Mouse (Mus musculus) stomach, postnatal 0 days (tissue): ENCODE results near the gene Wfdc1. TPM values are rescaled to one million over a fixed set of nuclear protein-coding genes. Genes with fewer than 3 reads are reported as not detected.
A peak's percentile ranks its signal among the peaks of the same experiment; 100 is the strongest.

Experiments
- ATAC-seq: fragments of 200-750 bp; cut with Nextera tagmentation; 2 replicates; pipeline ENCODE4 v1.8.0; 2017; ENCODE audit not compliant: low FRiP score, low TSS enrichment
- DNase-seq: peaks from one replicate; pipeline ENCODE4 v3.0.0-alpha.2; 2016; ENCODE audit warnings: low spot score
- H3K27ac ChIP-seq: fragments of 300-500 bp; sonication (generic); replicated peaks from 2 replicates; pipeline ENCODE4 v1.5.1; 2014; ENCODE audit warnings: mild to moderate bottlenecking, control low read depth
- H3K27me3 ChIP-seq: fragments of 300-500 bp; sonication (generic); 2 replicates; pipeline ENCODE4 v1.6.1; 2014; ENCODE audit warnings: low read length; ENCODE audit not compliant: control insufficient read depth, insufficient read depth
- H3K36me3 ChIP-seq: fragments of 300-500 bp; sonication (generic); 2 replicates; pipeline ENCODE4 v1.6.1; 2014; ENCODE audit warnings: low read length, mixed read lengths; ENCODE audit not compliant: control insufficient read depth, insufficient read depth
- H3K4me1 ChIP-seq: fragments of 300-500 bp; sonication (generic); replicated peaks from 2 replicates; pipeline ENCODE4 v1.6.1; 2014; ENCODE audit warnings: antibody characterized with exemption; ENCODE audit not compliant: control insufficient read depth, insufficient read depth
- H3K4me2 ChIP-seq: fragments of 300-500 bp; sonication (generic); replicated peaks from 2 replicates; pipeline ENCODE4 v1.6.1; 2014; ENCODE audit warnings: low read depth, mild to moderate bottlenecking, control low read depth, moderate library complexity
- H3K4me3 ChIP-seq: fragments of 300-500 bp; sonication (generic); 2 replicates; pipeline ENCODE4 v1.5.1; 2014; ENCODE audit warnings: low read depth, low read length, control low read depth
- H3K9ac ChIP-seq: fragments of 300-500 bp; sonication (generic); 2 replicates; pipeline ENCODE4 v1.6.1; 2014; ENCODE audit warnings: mild to moderate bottlenecking, low read length, control low read depth, mixed read lengths
- H3K9me3 ChIP-seq: fragments of 300-500 bp; sonication (generic); 2 replicates; pipeline ENCODE4 v1.6.1; 2016; ENCODE audit warnings: low read length; ENCODE audit not compliant: control insufficient read depth
- CTCF ChIP-seq: IDR thresholded peaks from 2 replicates; pipeline ENCODE4 v1.5.1; 2016; ENCODE audit warnings: antibody characterized with exemption, low read depth, mild to moderate bottlenecking, moderate library complexity
- EP300 ChIP-seq: optimal IDR thresholded peaks from 2 replicates; pipeline ENCODE3; 2016; ENCODE audit warnings: antibody characterized with exemption
- WGBS: fragments of 180-500 bp; shearing (Covaris S2); extraction: QIAGEN DNeasy Blood & Tissue Kit; methylation state at CpG from one replicate; pipeline ENCODE4 v1.1.7; 2014; 5-methylcytosine and 5-hydroxymethylcytosine counted together
- polyA plus RNA-seq: library from polyadenylated mRNA; unstranded; fragments of >200 nt; fragmentation: Nextera tagmentation; extraction: Ambion mirVana; gene quantifications from 2 replicates; pipeline ENCODE4 v1.2.1, GENCODE M21; 2015

Gene Wfdc1
- polyA plus RNA-seq, 1 experiment from 2014 or later: 58.0 TPM

GRCm38 (mm10) chr8:119627613-119628359 is 38.4 kb upstream of the Wfdc1 start:
- TF ChIP-seq EP300 (no peak), CTCF (no peak)
- H3K27ac ChIP-seq: no peak overlapping the region
- no peak overlapping the region for H3K9ac ChIP-seq
- no peaks in the 10 kb centered on the region for H3K4me1 ChIP-seq
- H3K36me3 ChIP-seq: no peaks in the 10 kb centered on the region
- WGBS: 39% methylated on average over 10 of the region's 10 CpGs
- DNase-seq (peak; percentile 48), ATAC-seq (peak; percentile 94)
- H3K9me3 ChIP-seq: no peaks in the 10 kb centered on the region
- H3K4me3 ChIP-seq: no peak overlapping the region
- H3K4me2 ChIP-seq: no peak overlapping the region
- no peaks in the 10 kb centered on the region for H3K27me3 ChIP-seq

GRCm38 (mm10) chr8:119630841-119631240 is 35.3 kb upstream of the Wfdc1 start:
- no peaks in the 10 kb centered on the region for H3K9me3 ChIP-seq
- H3K4me2 ChIP-seq: no peak overlapping the region
- H3K4me1 ChIP-seq: no peaks in the 10 kb centered on the region; the same call in 1 of the 2 replicates
- H3K36me3 ChIP-seq: no peaks in the 10 kb centered on the region
- no peak overlapping the region for H3K9ac ChIP-seq
- no peak overlapping the region for H3K4me3 ChIP-seq
- H3K27me3 ChIP-seq: no peaks in the 10 kb centered on the region
- WGBS: 47% methylated on average over 3 of the region's 3 CpGs
- TF ChIP-seq EP300 (no peak), CTCF (no peak)
- ATAC-seq (no peak), DNase-seq (no peak)
- H3K27ac ChIP-seq: no peak overlapping the region

GRCm38 (mm10) chr8:119632246-119632645 is 33.9 kb upstream of the Wfdc1 start:
- no peaks in the 10 kb centered on the region; the same call in 1 of the 2 replicates for H3K4me1 ChIP-seq
- H3K9ac ChIP-seq: no peak overlapping the region
- no peaks in the 10 kb centered on the region for H3K36me3 ChIP-seq
- H3K27ac ChIP-seq: no peak overlapping the region
- H3K4me3 ChIP-seq: no peak overlapping the region
- no peak for DNase-seq
- H3K27me3 ChIP-seq: no peaks in the 10 kb centered on the region
- H3K4me2 ChIP-seq: no peak overlapping the region
- no peaks in the 10 kb centered on the region for H3K9me3 ChIP-seq
- WGBS: 78% methylated on average over 9 of the region's 9 CpGs
- TF ChIP-seq EP300 (no peak), CTCF (no peak)
- no peak for ATAC-seq

GRCm38 (mm10) chr8:119632909-119633308 is 33.3 kb upstream of the Wfdc1 start:
- no peak for TF ChIP-seq CTCF
- TF ChIP-seq EP300: no peak
- no peaks in the 10 kb centered on the region for H3K36me3 ChIP-seq
- no peak overlapping the region for H3K27ac ChIP-seq
- ATAC-seq (no peak), DNase-seq (no peak)
- no peaks in the 10 kb centered on the region for H3K27me3 ChIP-seq
- no peaks in the 10 kb centered on the region; the same call in 1 of the 2 replicates for H3K4me1 ChIP-seq
- H3K9me3 ChIP-seq: no peaks in the 10 kb centered on the region
- WGBS: 54% methylated on average over 29 of the region's 29 CpGs
- H3K9ac ChIP-seq: no peak overlapping the region
- H3K4me2 ChIP-seq: no peak overlapping the region
- no peak overlapping the region for H3K4me3 ChIP-seq

GRCm38 (mm10) chr8:119634616-119635336 is 31.4 kb upstream of the Wfdc1 start:
- Histone ChIP-seq H3K9ac (no peak overlapping the region), H3K36me3 (no peaks in the 10 kb centered on the region), H3K4me1 (no peaks in the 10 kb centered on the region; the same call in 1 of the 2 replicates), H3K4me2 (peak overlapping the region; percentile 31; the same call in 1 of the 2 replicates), H3K9me3 (no peaks in the 10 kb centered on the region), H3K27me3 (no peaks in the 10 kb centered on the region), H3K4me3 (no peak overlapping the region), H3K27ac (0 out of 2 replicates have a peak overlapping the region, but pooled peaks have one; percentile 24)
- no peak for DNase-seq
- ATAC-seq: no peak; the same call in 1 of the 2 replicates
- TF ChIP-seq CTCF (no peak), EP300 (no peak)
- 30% methylated on average over 14 of the region's 14 CpGs for WGBS

GRCm38 (mm10) chr8:119635378-119635777 is 30.8 kb upstream of the Wfdc1 start, which contains the start of gene Kcng4:
TSS of gene Kcng4 (minus strand) at chr8:119635680.
- Histone ChIP-seq H3K9ac (0 out of 2 replicates have a peak within 1 kb of the TSS, but pooled peaks have one; percentile 18), H3K4me3 (no peak within 1 kb of the TSS), H3K9me3 (no peaks in the 10 kb centered on the region), H3K27me3 (no peaks in the 10 kb centered on the region), H3K4me1 (no peaks in the 10 kb centered on the region; the same call in 1 of the 2 replicates), H3K4me2 (peak within 1 kb of the TSS; percentile 31; the same call in 1 of the 2 replicates), H3K27ac (peak within 1 kb of the TSS; percentile 24; the same call in 1 of the 2 replicates), H3K36me3 (no peaks in the 10 kb centered on the region)
- ATAC-seq: peak; percentile 9; the same call in 1 of the 2 replicates
- no peak for DNase-seq
- 29% methylated on average over 6 of the region's 6 CpGs for WGBS
- no peak for TF ChIP-seq EP300
- TF ChIP-seq CTCF: no peak
